Mouse (Mus musculus): ENCODE measurements at regions not wholly inside any gene's neighbourhood (a gene's known extent, or its start where the extent isn't known, plus 50 kb on each side); places are given as distances from the start of the nearest gene placed in this dataset.
A peak's percentile ranks its signal among the peaks of the same experiment; 100 is the strongest.

DNA sequence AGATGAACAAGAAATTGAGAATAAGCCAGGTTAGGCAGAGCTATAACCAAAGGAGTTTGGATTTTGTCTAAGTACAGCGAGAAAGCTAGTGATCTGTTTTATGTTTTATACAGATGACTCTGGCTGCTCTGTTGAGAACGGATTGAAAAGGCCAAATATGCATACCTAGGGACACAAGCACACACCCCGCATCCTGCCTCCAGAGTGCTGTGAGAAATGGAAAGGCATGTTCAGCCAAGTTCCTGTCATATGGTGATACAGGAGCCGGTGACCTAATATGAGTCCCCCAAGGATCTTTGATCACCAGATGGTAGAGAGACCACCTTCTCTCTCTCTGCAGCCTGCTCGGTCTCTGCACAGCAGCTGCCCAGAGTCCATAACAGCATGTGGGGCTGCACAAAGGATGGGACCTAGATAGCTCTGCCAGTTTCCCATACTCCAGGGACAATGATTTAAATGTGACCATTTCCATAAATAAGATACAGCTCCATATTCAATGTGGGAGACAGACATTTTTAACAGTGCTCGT, 826.5 kb downstream of the Mat2b start:
- Histone ChIP-seq H3K36me3 (ENCODE audit: control insufficient read depth, insufficient read depth, low read length) (no peaks in the 10 kb centered on the region), H3K9me3 (ENCODE audit: control insufficient read depth, low read length) (no peaks in the 10 kb centered on the region), H3K9ac (ENCODE audit: low read depth, low read length) (no peak overlapping the region), H3K4me3 (ENCODE audit: low read depth, low read length) (no peak overlapping the region), H3K27ac (replicated peaks; ENCODE audit: low read depth, low read length) (no peak overlapping the region), H3K27me3 (replicated peaks; ENCODE audit: control insufficient read depth, insufficient read depth, low read length) (no peaks in the 10 kb centered on the region), H3K4me1 (ENCODE audit: control insufficient read depth, insufficient read depth, low read length) (no peaks in the 10 kb centered on the region), H3K4me2 (ENCODE audit: low read depth, low read length) (no peak overlapping the region)
- peak; percentile 45 for DNase-seq (ENCODE audit: low spot score)
- no peak for ATAC-seq (ENCODE audit: low read depth)
- 65% methylated on average over 6 of the region's 6 CpGs for WGBS

Data from embryonic facial prominence, embryonic 14.5 days (tissue).